Mouse (Mus musculus): Measurements from ENCODE around the gene Cmtm7. TPM values are rescaled to one million over a fixed set of nuclear protein-coding genes. Genes with fewer than 3 reads are reported as not detected.

Gene Cmtm7
- polyA plus RNA-seq (2014; fragmentation: Illumina TruSeq; extraction: RNeasy Lipid Tissue Mini Kit (QIAGEN cat#74804); ENCODE audit: low read depth, low replicate concordance): 0.70 TPM

GRCm38 (mm10) chr9:114781526-114782212, at the start of gene Cmtm7:
Cmtm7 (minus strand) TSS chr9:114781856.

GRCm38 (mm10) chr9:114731011-114731755, 50.5 kb downstream of the Cmtm7 start, which contains the start of gene Cmtm6:
Cmtm6 (plus strand) TSS chr9:114731116.

Other genes with a start within 250 kb of the Cmtm7 start
- gene Trim71, start 217.5 kb downstream of the Cmtm7 start, polyA plus RNA-seq (2014; fragmentation: Illumina TruSeq; extraction: RNeasy Lipid Tissue Mini Kit (QIAGEN cat#74804); ENCODE audit: low read depth, low replicate concordance): 0.97 TPM
- gene Cnot10, start 141.7 kb downstream of the Cmtm7 start, polyA plus RNA-seq (2014; fragmentation: Illumina TruSeq; extraction: RNeasy Lipid Tissue Mini Kit (QIAGEN cat#74804); ENCODE audit: low read depth, low replicate concordance): 58.6 TPM
- 11.5 TPM for gene Dync1li1, start 93.1 kb downstream of the Cmtm7 start, polyA plus RNA-seq (2014; fragmentation: Illumina TruSeq; extraction: RNeasy Lipid Tissue Mini Kit (QIAGEN cat#74804); ENCODE audit: low read depth, low replicate concordance)
- 27.8 TPM for gene Cmtm6, start 50.7 kb downstream of the Cmtm7 start, polyA plus RNA-seq (2014; fragmentation: Illumina TruSeq; extraction: RNeasy Lipid Tissue Mini Kit (QIAGEN cat#74804); ENCODE audit: low read depth, low replicate concordance)
- 0.88 TPM for gene Cmtm8, start 62.3 kb upstream of the Cmtm7 start, polyA plus RNA-seq (2014; fragmentation: Illumina TruSeq; extraction: RNeasy Lipid Tissue Mini Kit (QIAGEN cat#74804); ENCODE audit: low read depth, low replicate concordance)
- gene Gpd1l, start 152.1 kb upstream of the Cmtm7 start, polyA plus RNA-seq (2014; fragmentation: Illumina TruSeq; extraction: RNeasy Lipid Tissue Mini Kit (QIAGEN cat#74804); ENCODE audit: low read depth, low replicate concordance): 4.8 TPM
- gene Osbpl10, start 196.7 kb upstream of the Cmtm7 start, polyA plus RNA-seq (2014; fragmentation: Illumina TruSeq; extraction: RNeasy Lipid Tissue Mini Kit (QIAGEN cat#74804); ENCODE audit: low read depth, low replicate concordance): 5.2 TPM
- gene Rps27rt, start 200.9 kb upstream of the Cmtm7 start, polyA plus RNA-seq (2014; fragmentation: Illumina TruSeq; extraction: RNeasy Lipid Tissue Mini Kit (QIAGEN cat#74804); ENCODE audit: low read depth, low replicate concordance): 53.4 TPM

Data from testis, adult 10 weeks (tissue).